Mouse (Mus musculus) kidney, embryonic 14.5 days (tissue): ENCODE measurements around the gene Zkscan1. TPM values are rescaled to one million over a fixed set of nuclear protein-coding genes. Genes with fewer than 3 reads are reported as not detected.

ENCODE experiments used
- ATAC-seq: fragments of 200-750 bp; cut with Nextera tagmentation; 2 replicates; pipeline ENCODE4 v1.8.0; 2017; ENCODE audit warnings: moderate number of reproducible peaks, mild to moderate bottlenecking, moderate TSS enrichment, moderate library complexity; ENCODE audit not compliant: low FRiP score, low TSS enrichment
- H3K27ac ChIP-seq: fragments of 300-500 bp; sonication (generic); 2 replicates; pipeline ENCODE4 v1.5.1; 2014; ENCODE audit warnings: low read depth, mild to moderate bottlenecking, low read length, moderate library complexity, mixed read lengths
- H3K27me3 ChIP-seq: fragments of 300-500 bp; sonication (generic); 2 replicates; pipeline ENCODE4 v1.6.1; 2014; ENCODE audit warnings: mild to moderate bottlenecking, low read length; ENCODE audit not compliant: control insufficient read depth, insufficient read depth
- H3K36me3 ChIP-seq: fragments of 300-500 bp; sonication (generic); 2 replicates; pipeline ENCODE4 v1.6.1; 2014; ENCODE audit warnings: low read length, mixed read lengths; ENCODE audit not compliant: control insufficient read depth, insufficient read depth
- H3K4me1 ChIP-seq: fragments of 300-500 bp; sonication (generic); 2 replicates; pipeline ENCODE4 v1.6.1; 2014; ENCODE audit warnings: low read length, mixed read lengths; ENCODE audit not compliant: control insufficient read depth, insufficient read depth
- H3K4me2 ChIP-seq: fragments of 300-500 bp; sonication (generic); replicated peaks from 2 replicates; pipeline ENCODE4 v1.6.1; 2014; ENCODE audit warnings: low read depth, mild to moderate bottlenecking, low read length
- H3K4me3 ChIP-seq: fragments of 300-500 bp; sonication (generic); 2 replicates; pipeline ENCODE4 v1.5.1; 2014; ENCODE audit warnings: mild to moderate bottlenecking, low read length
- H3K9ac ChIP-seq: fragments of 300-500 bp; sonication (generic); 2 replicates; pipeline ENCODE4 v1.6.1; 2014; ENCODE audit warnings: low read depth, mild to moderate bottlenecking, low read length, moderate library complexity
- H3K9me3 ChIP-seq: fragments of 300-500 bp; sonication (generic); 2 replicates; pipeline ENCODE4 v1.6.1; 2016; ENCODE audit warnings: low read length; ENCODE audit not compliant: control insufficient read depth
- WGBS: fragments of 180-500 bp; shearing (Covaris S2); extraction: QIAGEN DNeasy Blood & Tissue Kit; methylation state at CpG from one replicate; pipeline ENCODE4 v1.1.7; 2014; 5-methylcytosine and 5-hydroxymethylcytosine counted together
- polyA plus RNA-seq: library from polyadenylated mRNA; unstranded; fragments of >200 nt; fragmentation: Nextera tagmentation; extraction: Ambion mirVana; gene quantifications from 2 replicates; pipeline ENCODE4 v1.2.1, GENCODE M21; 2014

The Zkscan1 gene
- polyA plus RNA-seq, 1 experiment from 2014 or later, result 33.7 TPM

DNA sequence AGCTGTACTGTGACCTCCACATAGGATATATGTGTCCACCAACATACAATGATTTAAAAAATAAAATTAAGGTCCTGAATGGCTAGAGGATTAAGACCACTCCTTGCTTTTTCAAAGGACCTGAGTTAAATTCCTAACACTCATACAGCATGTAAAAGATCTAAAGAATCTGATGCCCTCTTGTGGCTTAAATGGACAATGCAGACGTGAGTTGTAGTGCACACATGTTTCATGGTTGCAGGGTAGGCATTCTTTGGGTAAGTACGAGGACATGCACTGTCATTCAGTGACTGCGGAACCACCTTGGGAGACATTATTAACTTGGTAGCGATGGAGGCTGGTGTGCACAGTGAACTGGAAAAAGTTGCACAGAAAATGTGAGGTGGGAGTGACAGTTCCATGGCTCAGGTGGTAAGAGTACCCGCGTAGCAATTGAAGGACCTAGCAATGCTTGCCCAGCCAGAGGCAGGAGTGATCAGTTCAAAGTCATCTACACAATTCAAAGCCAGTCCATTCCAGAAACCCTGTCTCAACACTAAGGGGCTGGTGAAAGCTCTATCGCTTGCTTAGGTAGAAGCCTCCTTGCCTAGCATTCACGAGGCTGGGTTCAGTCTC is 53.2 kb downstream of the Zkscan1 start:
- WGBS, result 60% methylated on average over 8 of the region's 8 CpGs
- Histone ChIP-seq H3K9me3 (no peaks in the 10 kb centered on the region), H3K4me2 (no peak overlapping the region), H3K9ac (no peak overlapping the region), H3K4me3 (no peak overlapping the region), H3K36me3 (peaks cover 23% of the 10 kb centered on the region), H3K4me1 (no peaks in the 10 kb centered on the region), H3K27ac (no peak overlapping the region), H3K27me3 (no peaks in the 10 kb centered on the region)
- peak; percentile 59; the same call in 1 of the 2 replicates for ATAC-seq

DNA sequence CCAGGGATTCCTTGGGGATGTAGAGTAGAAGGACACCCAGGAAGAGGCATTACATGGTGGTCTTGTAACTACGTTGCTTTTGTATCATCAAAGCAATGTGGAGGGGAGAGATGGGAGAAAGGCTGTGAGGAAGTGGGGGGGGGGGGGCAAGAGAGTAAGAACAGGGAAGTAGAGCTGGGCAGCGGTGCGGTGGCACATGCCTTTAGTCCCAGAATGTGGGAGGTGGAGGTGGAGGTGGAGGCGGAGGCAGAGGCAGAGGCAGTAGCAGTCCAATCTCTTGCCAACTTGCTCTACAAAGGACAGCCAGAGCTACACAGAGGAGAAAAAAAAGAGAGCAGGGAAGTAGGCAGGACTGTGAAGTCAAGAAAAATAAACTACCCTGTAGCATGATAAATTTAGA is 53.7 kb downstream of the Zkscan1 start:
- Histone ChIP-seq H3K36me3 (peaks cover 23% of the 10 kb centered on the region), H3K27me3 (no peaks in the 10 kb centered on the region), H3K4me3 (no peak overlapping the region), H3K9ac (no peak overlapping the region), H3K4me1 (no peaks in the 10 kb centered on the region), H3K27ac (no peak overlapping the region), H3K4me2 (no peak overlapping the region), H3K9me3 (no peaks in the 10 kb centered on the region)
- ATAC-seq, result no peak
- 74% methylated on average over 4 of the region's 4 CpGs for WGBS

GRCm38 (mm10) chr5:138154390-138154789 is 69.5 kb downstream of the Zkscan1 start:
- peak overlapping the region; percentile 81; the same call in 1 of the 2 replicates for H3K9ac ChIP-seq
- 80% methylated on average over 3 of the region's 3 CpGs for WGBS
- ATAC-seq, result no peak
- peak overlapping the region; percentile 63; the same call in 1 of the 2 replicates for H3K4me3 ChIP-seq
- H3K4me1 ChIP-seq, result no peaks in the 10 kb centered on the region
- peak overlapping the region; percentile 70 for H3K4me2 ChIP-seq
- no peaks in the 10 kb centered on the region for H3K27me3 ChIP-seq
- no peaks in the 10 kb centered on the region for H3K9me3 ChIP-seq
- peaks cover 25% of the 10 kb centered on the region for H3K36me3 ChIP-seq
- H3K27ac ChIP-seq, result no peak overlapping the region

- peak within 1 kb of the TSS; percentile 81 for H3K9ac ChIP-seq
- peaks cover 21% of the 10 kb centered on the region for H3K36me3 ChIP-seq
- peak; percentile 96 for ATAC-seq
- peak within 1 kb of the TSS; percentile 83 for H3K27ac ChIP-seq
- no peaks in the 10 kb centered on the region for H3K9me3 ChIP-seq
- H3K4me1 ChIP-seq, result no peaks in the 10 kb centered on the region
- H3K27me3 ChIP-seq, result no peaks in the 10 kb centered on the region
- H3K4me3 ChIP-seq, result peak within 1 kb of the TSS; percentile 63
- peak within 1 kb of the TSS; percentile 70 for H3K4me2 ChIP-seq
- WGBS, result under 1% methylated on average over 31 of the region's 31 CpGs
These were observed 70.6 kb downstream of the Zkscan1 start, which contains the start of gene Zfp113 for GRCm38 (mm10) chr5:138155443-138155976. Gene Zfp113, minus strand, starts transcription at chr5:138155744.

Other genes starting within 250 kb of the Zkscan1 start
- 1.1 and 1.2 TPM in 2 replicates for gene Pilra, start 248.8 kb upstream of the Zkscan1 start, polyA plus RNA-seq
- gene Pilrb1, start 227.0 kb upstream of the Zkscan1 start, polyA plus RNA-seq, result 0.31 and 0.84 TPM in 2 replicates
- 0.61 and 0.76 TPM in 2 replicates for gene Pilrb2, start 213.3 kb upstream of the Zkscan1 start, polyA plus RNA-seq
- gene Cyp3a13, start 163.5 kb upstream of the Zkscan1 start, polyA plus RNA-seq, result not detected in 2 replicates
- gene Gjc3, start 122.0 kb upstream of the Zkscan1 start, polyA plus RNA-seq, result not detected in 2 replicates
- not detected in 2 replicates for gene Azgp1, start 103.6 kb upstream of the Zkscan1 start, polyA plus RNA-seq
- gene Smok3a, start 63.8 kb upstream of the Zkscan1 start, polyA plus RNA-seq, result not detected in 2 replicates
- not detected in 2 replicates for gene Smok3b, start 63.7 kb upstream of the Zkscan1 start, polyA plus RNA-seq
- not detected in 2 replicates for gene Smok3c, start 31.9 kb upstream of the Zkscan1 start, polyA plus RNA-seq
- gene Zscan21, start 31.8 kb downstream of the Zkscan1 start, polyA plus RNA-seq, result 52.6 and 65.1 TPM in 2 replicates
- 13.4 and 26.1 TPM in 2 replicates for gene Zfp113, start 70.7 kb downstream of the Zkscan1 start, polyA plus RNA-seq
- 253 and 294 TPM in 2 replicates for gene Cops6, start 76.0 kb downstream of the Zkscan1 start, polyA plus RNA-seq
- gene Ap4m1, start 86.9 kb downstream of the Zkscan1 start, polyA plus RNA-seq, result 18.1 and 22.6 TPM in 2 replicates
- 176 and 241 TPM in 2 replicates for gene Mcm7, start 87.3 kb downstream of the Zkscan1 start, polyA plus RNA-seq
- 80.9 and 109 TPM in 2 replicates for gene Taf6, start 102.4 kb downstream of the Zkscan1 start, polyA plus RNA-seq
- 57.8 and 61.5 TPM in 2 replicates for gene Cnpy4, start 102.4 kb downstream of the Zkscan1 start, polyA plus RNA-seq
- gene Mblac1, start 109.2 kb downstream of the Zkscan1 start, polyA plus RNA-seq, result 9.7 and 10.2 TPM in 2 replicates
- 0.07 TPM in 1 of 2 replicates, not detected in the other for gene Nxpe5, start 140.8 kb downstream of the Zkscan1 start, polyA plus RNA-seq
- gene Lamtor4, start 170.4 kb downstream of the Zkscan1 start, polyA plus RNA-seq, result 47.7 and 66.4 TPM in 2 replicates
- 5.4 and 6.8 TPM in 2 replicates for gene BC037034, start 178.9 kb downstream of the Zkscan1 start, polyA plus RNA-seq
- 2.4 and 3.3 TPM in 2 replicates for gene Gal3st4, start 187.8 kb downstream of the Zkscan1 start, polyA plus RNA-seq
- not detected in 2 replicates for gene Gm43720, start 194.9 kb downstream of the Zkscan1 start, polyA plus RNA-seq
- gene Gpc2, start 194.9 kb downstream of the Zkscan1 start, polyA plus RNA-seq, result 5.1 and 7.9 TPM in 2 replicates
- gene Stag3, start 195.2 kb downstream of the Zkscan1 start, polyA plus RNA-seq, result 3.1 and 4.5 TPM in 2 replicates